Mouse (Mus musculus): Measurements from ENCODE around the gene Cpsf6. TPM values are rescaled to one million over a fixed set of nuclear protein-coding genes. Genes with fewer than 3 reads are reported as not detected.
"Not testable (repeated sequence)": the region's sequence is repeated elsewhere in the genome, so short reads cannot be mapped to it uniquely, and the experiment has no call there.

Cpsf6 gene
- polyA plus RNA-seq, 1 experiment = 51.9 TPM

DNA sequence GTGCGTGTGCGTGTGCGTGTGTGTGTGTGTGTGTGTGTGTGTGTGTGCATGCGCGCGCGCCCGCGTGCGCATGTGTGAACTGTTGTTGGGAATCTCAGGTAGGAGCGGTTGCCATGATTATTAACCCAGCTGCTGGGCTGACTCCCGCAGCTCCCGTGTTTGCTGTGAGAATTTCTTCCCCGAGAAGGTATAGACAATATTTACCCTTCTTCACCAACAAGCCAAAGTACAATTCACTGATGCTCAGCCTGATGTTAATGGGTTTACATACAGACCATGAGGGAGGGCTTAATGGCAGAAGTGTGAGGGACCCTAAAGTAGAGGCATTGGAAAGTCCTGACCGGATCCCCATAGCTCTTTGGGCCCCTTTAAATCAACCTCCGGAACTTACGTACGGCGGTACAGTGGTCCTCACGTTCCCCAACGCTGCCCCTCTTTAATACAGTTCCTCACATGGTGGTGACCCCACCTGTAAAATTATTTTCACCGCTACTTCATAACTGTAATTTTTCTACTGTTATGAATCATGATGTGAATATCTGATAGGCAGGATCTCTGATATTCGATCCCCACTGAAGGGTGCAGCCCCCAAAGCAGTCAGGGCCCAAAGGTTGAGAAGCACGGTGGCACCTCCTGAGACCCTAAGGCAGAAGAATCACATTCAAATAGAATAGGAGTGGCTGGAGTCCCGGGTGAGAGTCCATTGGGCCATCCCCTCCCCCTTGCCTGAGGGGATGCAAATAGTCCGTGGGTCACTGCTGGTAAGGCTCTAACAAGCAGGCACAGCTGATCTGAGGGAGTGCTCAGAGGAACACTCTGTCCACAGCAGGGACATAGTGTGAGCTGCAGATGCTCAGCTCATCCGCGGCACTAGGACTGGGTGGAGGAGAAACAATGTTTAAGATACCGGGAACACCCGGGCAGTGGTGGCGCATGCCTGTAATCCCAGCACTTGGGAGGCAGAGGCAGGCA, 10.4 kb upstream of the Cpsf6 start:
- H3K27ac ChIP-seq (ENCODE audit: insufficient read depth, low read length) = no peak overlapping the region
- no peak for DNase-seq (ENCODE audit: low read depth in 1 of 2, low spot score in 2 of 2)
- H3K4me3 ChIP-seq (ENCODE audit: extremely low read depth, insufficient read depth, insufficient read length) = no peak overlapping the region
- WGBS = 82% methylated on average over 31 of the region's 31 CpGs
- no peaks in the 10 kb centered on the region for H3K4me1 ChIP-seq (ENCODE audit: control insufficient read depth, insufficient read depth, insufficient read length)
- TF ChIP-seq POLR2A (IDR thresholded peaks at IDR 0.05; ENCODE audit: low read depth, low read length) = no peak
- no peak for TF ChIP-seq CTCF (IDR thresholded peaks at IDR 0.05; ENCODE audit: extremely low read depth, insufficient read depth, insufficient read length, insufficient replicate concordance)
- H3K27me3 ChIP-seq (ENCODE audit: control insufficient read depth, insufficient read depth, low read length) = no peaks in the 10 kb centered on the region
- H3K36me3 ChIP-seq (ENCODE audit: control insufficient read depth, insufficient read depth, low read length) = no peaks in the 10 kb centered on the region

GRCm38 (mm10) chr10:117389371-117389740, 9.5 kb upstream of the Cpsf6 start:
- Histone ChIP-seq H3K4me3 (ENCODE audit: extremely low read depth, insufficient read depth, insufficient read length) (no peak overlapping the region), H3K27me3 (ENCODE audit: control insufficient read depth, insufficient read depth, low read length) (no peaks in the 10 kb centered on the region), H3K27ac (ENCODE audit: insufficient read depth, low read length) (no peak overlapping the region), H3K36me3 (ENCODE audit: control insufficient read depth, insufficient read depth, low read length) (no peaks in the 10 kb centered on the region), H3K4me1 (ENCODE audit: control insufficient read depth, insufficient read depth, insufficient read length) (no peaks in the 10 kb centered on the region)
- TF ChIP-seq POLR2A (IDR thresholded peaks at IDR 0.05; ENCODE audit: low read depth, low read length) (no peak), CTCF (IDR thresholded peaks at IDR 0.05; ENCODE audit: extremely low read depth, insufficient read depth, insufficient read length, insufficient replicate concordance) (no peak)
- DNase-seq (ENCODE audit: low read depth in 1 of 2, low spot score in 2 of 2) = no peak
- WGBS = 97% methylated on average over 1 of the region's 1 CpGs

DNA sequence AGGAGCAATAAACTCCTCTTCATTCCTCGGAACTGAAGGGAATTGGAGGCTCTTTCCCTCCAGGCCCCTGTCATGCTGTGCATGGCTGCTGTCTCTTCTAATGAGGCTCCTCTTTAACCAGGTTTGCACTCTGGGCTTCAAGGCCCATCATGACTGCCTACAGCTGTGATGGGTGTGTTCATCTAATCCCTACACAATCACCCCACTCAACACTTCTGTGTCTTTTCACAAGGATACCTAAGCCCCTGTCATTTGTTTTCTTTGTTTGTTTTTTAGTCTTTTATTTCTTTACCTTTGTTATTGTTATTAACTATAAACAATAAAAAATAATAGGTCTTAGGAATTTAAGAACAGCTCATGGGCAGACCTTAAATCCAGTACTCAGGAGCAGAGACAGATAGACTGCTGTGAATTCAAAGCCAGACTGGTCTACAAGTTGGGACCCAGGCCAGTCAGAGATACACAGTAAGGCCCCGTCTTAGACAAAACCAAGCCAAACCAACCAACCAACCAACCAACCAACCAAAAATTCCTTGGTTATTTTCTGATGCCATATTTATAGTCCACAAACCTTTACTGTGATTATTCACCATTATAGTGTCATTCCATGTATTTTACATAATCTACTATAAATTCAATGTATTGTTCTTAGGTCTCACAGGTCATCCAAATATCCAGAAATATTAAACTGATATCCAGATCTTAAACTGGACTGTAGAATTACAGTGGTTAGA, 9.0 kb upstream of the Cpsf6 start:
- TF ChIP-seq CTCF (IDR thresholded peaks at IDR 0.05; ENCODE audit: extremely low read depth, insufficient read depth, insufficient read length, insufficient replicate concordance) (no peak), POLR2A (IDR thresholded peaks at IDR 0.05; ENCODE audit: low read depth, low read length) (no peak)
- Histone ChIP-seq H3K27me3 (ENCODE audit: control insufficient read depth, insufficient read depth, low read length) (no peaks in the 10 kb centered on the region), H3K4me1 (ENCODE audit: control insufficient read depth, insufficient read depth, insufficient read length) (no peaks in the 10 kb centered on the region), H3K27ac (ENCODE audit: insufficient read depth, low read length) (no peak overlapping the region), H3K4me3 (ENCODE audit: extremely low read depth, insufficient read depth, insufficient read length) (no peak overlapping the region), H3K36me3 (ENCODE audit: control insufficient read depth, insufficient read depth, low read length) (no peaks in the 10 kb centered on the region)
- WGBS = 89% methylated on average over 2 of the region's 2 CpGs
- DNase-seq (ENCODE audit: low read depth in 1 of 2, low spot score in 2 of 2) = no peak

- not testable (repeated sequence) for DNase-seq (ENCODE audit: low read depth in 1 of 2, low spot score in 2 of 2); H3K4me1 ChIP-seq (ENCODE audit: control insufficient read depth, insufficient read depth, insufficient read length); H3K36me3 ChIP-seq (ENCODE audit: control insufficient read depth, insufficient read depth, low read length); H3K27me3 ChIP-seq (ENCODE audit: control insufficient read depth, insufficient read depth, low read length); H3K27ac ChIP-seq (ENCODE audit: insufficient read depth, low read length); H3K4me3 ChIP-seq (ENCODE audit: extremely low read depth, insufficient read depth, insufficient read length)
- WGBS = 63% methylated on average over 3 of the region's 3 CpGs
These were observed 8.3 kb upstream of the Cpsf6 start for GRCm38 (mm10) chr10:117387961-117388636.

DNA sequence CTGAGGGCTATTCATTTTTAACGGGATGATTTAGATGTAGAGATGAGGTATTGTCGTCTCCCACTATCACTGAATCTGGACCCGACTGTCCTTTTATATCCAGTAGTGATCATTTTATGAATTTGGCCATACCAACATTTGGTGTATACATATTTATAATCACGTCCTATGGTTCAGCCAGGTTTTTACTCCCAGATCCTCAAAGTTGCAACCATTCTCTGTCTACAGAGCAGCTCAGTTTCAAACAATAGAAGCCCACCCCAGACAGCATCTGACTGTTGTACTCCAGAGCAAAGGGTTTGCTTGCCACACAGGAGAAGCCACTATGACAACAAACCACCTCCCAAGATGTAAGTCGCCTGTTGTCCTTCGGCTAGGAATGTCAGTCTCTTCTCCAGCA, 7.2 kb upstream of the Cpsf6 start:
- WGBS = 91% methylated on average over 6 of the region's 6 CpGs

GRCm38 (mm10) chr10:117386261-117386660, 6.4 kb upstream of the Cpsf6 start:
- Histone ChIP-seq H3K36me3 (ENCODE audit: control insufficient read depth, insufficient read depth, low read length) (no peaks in the 10 kb centered on the region), H3K27ac (ENCODE audit: insufficient read depth, low read length) (no peak overlapping the region), H3K4me1 (ENCODE audit: control insufficient read depth, insufficient read depth, insufficient read length) (no peaks in the 10 kb centered on the region), H3K4me3 (ENCODE audit: extremely low read depth, insufficient read depth, insufficient read length) (no peak overlapping the region), H3K27me3 (ENCODE audit: control insufficient read depth, insufficient read depth, low read length) (no peaks in the 10 kb centered on the region)
- TF ChIP-seq CTCF (IDR thresholded peaks at IDR 0.05; ENCODE audit: extremely low read depth, insufficient read depth, insufficient read length, insufficient replicate concordance) (no peak), POLR2A (IDR thresholded peaks at IDR 0.05; ENCODE audit: low read depth, low read length) (no peak)
- DNase-seq (ENCODE audit: low read depth in 1 of 2, low spot score in 2 of 2) = no peak
- 90% methylated on average over 1 of the region's 1 CpGs for WGBS

More for the DNA sequence above, 7.2 kb upstream of the Cpsf6 start:
- Histone ChIP-seq H3K27ac (ENCODE audit: insufficient read depth, low read length) (no peak overlapping the region), H3K36me3 (ENCODE audit: control insufficient read depth, insufficient read depth, low read length) (no peaks in the 10 kb centered on the region), H3K27me3 (ENCODE audit: control insufficient read depth, insufficient read depth, low read length) (no peaks in the 10 kb centered on the region), H3K4me1 (ENCODE audit: control insufficient read depth, insufficient read depth, insufficient read length) (no peaks in the 10 kb centered on the region), H3K4me3 (ENCODE audit: extremely low read depth, insufficient read depth, insufficient read length) (no peak overlapping the region)
- DNase-seq (ENCODE audit: low read depth in 1 of 2, low spot score in 2 of 2) = no peak
- TF ChIP-seq CTCF (IDR thresholded peaks at IDR 0.05; ENCODE audit: extremely low read depth, insufficient read depth, insufficient read length, insufficient replicate concordance) (no peak), POLR2A (IDR thresholded peaks at IDR 0.05; ENCODE audit: low read depth, low read length) (no peak)

Data from spleen, adult 2 months (tissue).